Mouse (Mus musculus) bone marrow, adult 2 months (tissue): ENCODE data around the gene Lrrc28. TPM values are rescaled to one million over a fixed set of nuclear protein-coding genes. Genes with fewer than 3 reads are reported as not detected.

Experiments used
- H3K27ac ChIP-seq: fragments of 200-500 bp; 2 replicates; pipeline ENCODE4 v1.5.1; 2012; ENCODE audit warnings: low read depth, mild to moderate bottlenecking, control low read depth, inconsistent platforms, low read length; ENCODE audit not compliant: control insufficient read depth, poor library complexity, insufficient read depth
- H3K4me1 ChIP-seq: fragments of 200-500 bp; 2 replicates; pipeline ENCODE4 v1.6.1; 2011; ENCODE audit warnings: low read length; ENCODE audit not compliant: control insufficient read depth, insufficient read depth
- H3K4me3 ChIP-seq: fragments of 200-500 bp; replicated peaks from 2 replicates; pipeline ENCODE3; 2011; ENCODE audit warnings: mild to moderate bottlenecking, low read depth, low read length, control low read depth; ENCODE audit not compliant: control insufficient read depth
- CTCF ChIP-seq: fragments of 200-500 bp; IDR thresholded peaks from 2 replicates; pipeline ENCODE4 v1.5.1; 2011; ENCODE audit warnings: low read length, control low read depth; ENCODE audit not compliant: control insufficient read depth, insufficient read depth
- POLR2A ChIP-seq: fragments of 200-500 bp; IDR thresholded peaks from 2 replicates; pipeline ENCODE4 v1.6.1; 2011; ENCODE audit warnings: low read depth, mild to moderate bottlenecking, control low read depth, low read length, borderline replicate concordance; ENCODE audit not compliant: control insufficient read depth
- WGBS: fragments of 180-500 bp; shearing (Covaris S2); methylation state at CpG from one replicate; pipeline ENCODE4 v1.1.7; 2018; 5-methylcytosine and 5-hydroxymethylcytosine counted together
- polyA plus RNA-seq: library from polyadenylated mRNA; stranded (reverse); fragments of >200 nt; gene quantifications from 2 replicates; pipeline ENCODE4 v1.2.4, GENCODE M21; 2011; ENCODE audit warnings: low replicate concordance; ENCODE audit not compliant: missing spikeins, insufficient read depth, insufficient read length

The Lrrc28 gene
- polyA plus RNA-seq, 1 experiment: 6.8 TPM

DNA sequence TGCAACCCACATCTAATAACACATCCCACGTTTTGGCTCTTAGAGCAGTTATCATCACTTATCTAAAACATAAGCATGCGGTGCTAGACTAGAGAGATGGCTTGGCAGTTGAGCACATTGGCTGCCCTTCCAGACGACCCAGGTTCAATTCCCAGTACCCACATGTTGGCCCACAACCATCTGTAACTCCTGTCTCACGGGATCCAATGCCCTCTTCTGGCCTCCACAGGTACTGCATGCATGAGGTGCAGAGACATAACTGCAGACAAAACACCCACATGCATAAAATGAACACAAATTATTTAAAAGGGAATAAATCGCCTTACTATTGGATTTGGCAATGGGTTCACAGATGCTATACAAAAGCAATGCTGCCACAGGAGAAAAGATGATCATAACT, 12.7 kb downstream of the Lrrc28 start:
- no peaks in the 10 kb centered on the region for H3K4me1 ChIP-seq
- no peak overlapping the region for H3K4me3 ChIP-seq
- 83% methylated on average over 5 of the region's 5 CpGs for WGBS
- H3K27ac ChIP-seq: no peak overlapping the region
- TF ChIP-seq CTCF (peak; percentile 39; the same call in 1 of the 2 replicates), POLR2A (no peak)

GRCm38 (mm10) chr7:67630817-67631216, 14.3 kb downstream of the Lrrc28 start:
- Histone ChIP-seq H3K4me3 (no peak overlapping the region), H3K27ac (no peak overlapping the region), H3K4me1 (no peaks in the 10 kb centered on the region)
- no peak for TF ChIP-seq POLR2A
- TF ChIP-seq CTCF: peak; percentile 85
- WGBS: 15% methylated on average over 2 of the region's 2 CpGs

DNA sequence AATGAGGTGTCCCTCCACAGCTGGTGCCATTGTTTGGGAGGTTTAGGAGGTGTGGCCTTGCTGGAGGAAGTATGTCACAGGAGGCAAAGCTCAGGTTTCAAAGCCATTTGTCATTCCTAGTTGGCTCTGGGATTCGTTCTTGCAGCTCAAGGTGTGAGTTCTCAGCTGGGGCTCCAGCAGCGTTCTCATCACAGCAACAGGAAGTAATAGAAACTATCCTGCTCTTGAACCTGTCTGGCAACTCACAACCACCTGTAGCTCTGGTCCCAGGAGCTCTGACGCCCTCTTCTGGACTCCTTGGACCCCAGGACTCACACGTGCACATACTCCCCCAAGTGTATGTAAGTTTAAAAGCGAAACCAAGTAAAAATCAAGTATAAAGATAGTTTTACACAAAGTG, 15.4 kb downstream of the Lrrc28 start:
- Histone ChIP-seq H3K27ac (no peak overlapping the region), H3K4me1 (no peaks in the 10 kb centered on the region), H3K4me3 (no peak overlapping the region)
- whole genome bisulfite sequencing: 80% methylated on average over 5 of the region's 5 CpGs
- TF ChIP-seq POLR2A (no peak), CTCF (no peak)

DNA sequence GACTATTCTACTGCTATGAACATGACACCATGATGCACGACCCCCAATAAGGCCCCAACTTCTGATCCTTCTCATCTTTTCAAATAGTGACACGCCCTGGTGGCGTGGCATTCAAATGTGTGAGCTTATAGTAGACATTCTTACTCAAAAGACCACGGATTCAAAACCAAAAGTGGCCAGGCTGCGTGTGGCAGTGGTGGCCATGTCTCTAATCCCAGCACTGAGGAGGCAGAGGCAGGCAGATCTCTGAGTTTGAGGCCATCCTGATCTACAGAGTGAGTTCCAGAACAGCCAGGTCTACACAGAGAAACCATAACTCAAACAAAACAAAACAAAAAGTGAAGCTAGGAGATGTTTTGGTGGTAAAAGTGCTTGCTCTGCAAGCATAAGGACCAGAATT, 18.4 kb downstream of the Lrrc28 start:
- TF ChIP-seq CTCF (no peak), POLR2A (no peak)
- 79% methylated on average over 5 of the region's 5 CpGs for WGBS
- no peak overlapping the region for H3K27ac ChIP-seq
- H3K4me3 ChIP-seq: no peak overlapping the region
- no peaks in the 10 kb centered on the region for H3K4me1 ChIP-seq

DNA sequence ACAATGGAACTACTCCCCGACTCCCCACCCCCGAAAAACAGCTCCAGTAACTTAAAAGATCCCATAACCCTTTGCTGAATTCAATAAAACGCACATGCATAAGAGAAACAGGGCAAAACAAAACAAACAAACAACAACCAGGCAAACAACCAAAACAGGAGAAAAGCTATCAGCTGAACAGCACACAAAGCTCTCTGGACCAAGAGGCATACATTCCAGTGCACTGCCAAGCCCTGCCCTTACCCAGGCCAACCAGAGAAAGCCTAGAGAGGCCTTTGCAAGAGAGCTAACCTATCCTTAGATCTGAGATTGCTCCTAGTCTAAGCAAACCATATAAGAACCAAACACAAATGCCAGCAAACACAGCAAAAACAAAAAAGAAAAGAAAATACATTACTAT, 22.9 kb downstream of the Lrrc28 start:
- TF ChIP-seq CTCF: no peak
- no peak for TF ChIP-seq POLR2A
- WGBS: 78% methylated on average over 3 of the region's 3 CpGs
- H3K4me3 ChIP-seq: no peak overlapping the region
- H3K27ac ChIP-seq: no peak overlapping the region
- H3K4me1 ChIP-seq: no peaks in the 10 kb centered on the region

DNA sequence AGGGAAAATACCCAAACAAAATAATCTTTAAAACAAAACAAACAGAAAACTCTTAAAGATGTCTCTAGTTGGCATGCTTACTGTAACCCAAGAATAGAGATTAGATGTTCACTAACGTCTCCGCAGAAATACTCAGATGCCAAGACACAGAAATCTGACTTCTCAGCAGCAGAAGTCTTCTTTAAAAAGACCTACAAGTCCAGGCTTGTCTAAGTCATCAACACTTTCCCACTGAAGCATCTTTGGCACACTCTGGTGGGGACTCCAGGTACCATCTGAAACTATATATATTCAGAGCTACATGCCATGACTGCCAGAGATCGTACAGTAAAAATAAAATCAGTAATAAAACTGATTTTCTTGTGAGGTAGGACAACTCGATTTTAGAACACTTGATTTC, 25.2 kb downstream of the Lrrc28 start:
- 77% methylated on average over 4 of the region's 4 CpGs for WGBS
- TF ChIP-seq CTCF (no peak), POLR2A (no peak)

GRCm38 (mm10) chr7:67618316-67618715, 26.8 kb downstream of the Lrrc28 start:
- H3K4me3 ChIP-seq: no peak overlapping the region
- no peak overlapping the region for H3K27ac ChIP-seq
- WGBS: 89% methylated on average over 3 of the region's 3 CpGs
- H3K4me1 ChIP-seq: no peaks in the 10 kb centered on the region
- TF ChIP-seq CTCF (no peak), POLR2A (no peak)

More for the DNA sequence above, 25.2 kb downstream of the Lrrc28 start:
- H3K27ac ChIP-seq: no peak overlapping the region
- no peaks in the 10 kb centered on the region for H3K4me1 ChIP-seq
- H3K4me3 ChIP-seq: no peak overlapping the region

DNA sequence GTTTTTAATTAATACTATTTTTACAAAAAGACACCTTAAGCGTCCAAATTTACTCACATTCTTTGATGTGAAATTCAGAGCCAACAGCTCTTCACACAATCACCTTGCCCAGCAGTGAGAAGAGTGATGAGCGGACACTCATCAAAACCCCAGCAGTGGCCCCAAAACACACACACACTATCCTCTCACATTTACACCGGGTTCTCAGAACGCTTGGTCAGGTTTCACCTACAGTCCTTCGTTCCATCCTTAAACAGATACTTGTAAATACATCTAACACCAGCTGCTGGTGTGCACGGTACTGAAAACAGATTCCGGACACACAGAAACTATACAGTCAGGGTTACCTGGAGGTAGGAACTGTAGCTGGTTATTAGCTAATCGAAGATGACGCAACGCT, 27.4 kb downstream of the Lrrc28 start:
- Histone ChIP-seq H3K4me3 (no peak overlapping the region), H3K27ac (no peak overlapping the region), H3K4me1 (no peaks in the 10 kb centered on the region)
- WGBS: 76% methylated on average over 10 of the region's 10 CpGs
- TF ChIP-seq POLR2A (no peak), CTCF (no peak)

DNA sequence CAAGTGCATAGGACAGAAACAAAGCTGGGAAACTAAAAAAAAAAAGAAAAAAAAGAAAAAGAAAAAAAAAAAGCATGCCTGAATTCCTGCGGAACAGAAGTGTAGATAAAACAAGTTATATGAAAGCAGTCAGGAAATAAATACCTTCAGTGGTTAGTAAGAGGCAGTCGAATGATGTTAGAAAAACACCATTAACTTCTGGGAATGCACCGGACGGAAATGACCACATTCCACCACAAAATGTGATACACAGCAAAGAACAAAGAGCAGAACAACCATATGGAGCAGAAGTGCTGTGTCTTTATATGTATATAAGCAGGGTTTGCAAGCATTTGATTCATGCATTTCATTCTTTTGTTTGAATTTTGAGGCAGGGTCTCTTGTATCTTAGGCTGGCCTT, 28.2 kb downstream of the Lrrc28 start:
- H3K27ac ChIP-seq: no peak overlapping the region
- WGBS: 68% methylated on average over 4 of the region's 4 CpGs
- no peaks in the 10 kb centered on the region for H3K4me1 ChIP-seq
- H3K4me3 ChIP-seq: no peak overlapping the region
- TF ChIP-seq POLR2A: no peak
- TF ChIP-seq CTCF: no peak
